Mouse (Mus musculus) left cerebral cortex, adult 8-10 months (tissue): ENCODE data around the gene Gm14308. TPM values are rescaled to one million over a fixed set of nuclear protein-coding genes. Genes with fewer than 3 reads are reported as not detected.
"Not testable (repeated sequence)": the region's sequence is repeated elsewhere in the genome, so short reads cannot be mapped to it uniquely, and the experiment has no call there.

Source experiments
- DNase-seq, 2 experiments: peaks; one replicate each; pipeline ENCODE4 v3.0.0; 2022; ENCODE audit warnings: low spot score in 2 of 2
- total RNA-seq, 4 experiments: library from RNA; stranded (reverse); gene quantifications; 2 replicates each; pipeline ENCODE4 v1.2.4; 2022

The Gm14308 gene
- total RNA-seq: 1 to 10 TPM; 4.9 to 9.2 (median 6.4) TPM

DNA sequence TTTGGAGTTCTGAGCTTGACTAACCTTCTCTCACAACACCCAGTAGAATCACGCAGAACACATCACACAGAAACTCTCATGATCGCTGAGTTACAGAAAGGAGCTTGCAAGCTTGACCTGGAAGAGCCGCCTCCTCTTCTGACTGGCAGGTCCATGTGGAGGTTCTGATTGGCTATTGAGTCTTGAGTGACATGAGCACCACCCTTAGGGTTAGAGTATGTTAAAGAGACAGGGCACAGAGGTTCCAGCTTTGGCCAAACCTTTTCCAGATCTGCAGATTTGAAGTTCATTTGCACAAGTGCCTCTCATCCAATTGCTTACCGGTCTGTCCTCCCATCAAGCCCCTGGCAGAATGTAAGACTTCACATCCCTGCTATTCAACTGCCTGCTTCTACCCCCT lies at the start of gene Gm14308:
TSS of gene Gm14308 (minus strand) at position 101 of the 400 bp plus-strand sequence.
- DNase-seq: not testable (repeated sequence)

DNA sequence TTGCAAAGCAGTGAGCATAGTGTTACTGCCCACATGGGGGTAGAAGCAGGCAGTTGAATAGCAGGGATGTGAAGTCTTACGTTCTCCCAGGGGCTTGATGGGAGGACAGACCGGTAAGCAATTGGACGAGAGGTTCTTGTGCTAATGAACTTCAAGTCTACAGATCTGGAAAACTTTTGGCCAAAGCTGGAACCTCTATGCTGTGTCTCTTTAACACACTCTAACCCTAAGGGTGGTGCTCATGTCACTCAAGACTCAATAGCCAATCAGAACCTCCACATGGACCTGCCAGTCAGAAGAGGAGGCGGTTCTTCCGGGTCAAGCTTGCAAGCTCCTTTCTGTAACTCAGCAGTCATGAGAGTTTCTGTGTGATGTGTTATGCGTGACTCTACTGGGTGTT lies 34.1 kb upstream of the Gm14308 start, which contains the start of gene Zfp973:
TSS of gene Zfp973 (plus strand) at position 301 of the 400 bp plus-strand sequence.
- DNase-seq: not testable (repeated sequence)

Other genes starting within 250 kb of the Gm14308 start
- gene Gm14435, start 212.8 kb downstream of the Gm14308 start, total RNA-seq: 10 to 100 TPM; 14.7 to 24.4 (median 16.6) TPM
- not detected for gene Gm14434, start 149.6 kb downstream of the Gm14308 start, total RNA-seq
- not detected for gene Zfp967, start 115.3 kb downstream of the Gm14308 start, total RNA-seq
- 10 to 100 TPM in 3 of 4 experiments, 1 to 10 TPM in 1; 9.7 to 14.3 (median 11.9) TPM for gene Zfp973, start 34.2 kb upstream of the Gm14308 start, total RNA-seq
- 10 to 100 TPM; 26.3 to 32.2 (median 30.1) TPM for gene Gm14305, start 72.0 kb upstream of the Gm14308 start, total RNA-seq
- 10 to 100 TPM; 18.7 to 32.5 (median 21.5) TPM for gene Gm14295, start 162.3 kb upstream of the Gm14308 start, total RNA-seq
- not detected for gene Gm14408, start 194.8 kb upstream of the Gm14308 start, total RNA-seq